Mouse (Mus musculus) gastrocnemius, postnatal 14 days (tissue): ENCODE data around the gene Sh2d3c. TPM values are rescaled to one million over a fixed set of nuclear protein-coding genes. Genes with fewer than 3 reads are reported as not detected.

ENCODE experiments used
- DNase-seq: peaks from one replicate; pipeline ENCODE4 v3.0.0; 2021; ENCODE audit warnings: mixed read lengths
- intact Hi-C: fragments of 180-260 bp; cut with DNase I; formaldehyde crosslinking; loops from one replicate; pipeline ENCODE4 v1.15.1; 2025; ENCODE audit warnings: low total_unique reads
- long read RNA-seq, 2 experiments: library from polyadenylated mRNA; stranded (forward); transcript quantifications; one replicate each; pipeline ENCODE4 v2.0.0; 2021
- total RNA-seq, 2 experiments: library from RNA; stranded (reverse); gene quantifications; 2 replicates each; pipeline ENCODE4 v1.2.3; 2021

The Sh2d3c gene
- 10 to 100 TPM; 10.2 to 16.1 TPM for total RNA-seq
- long read RNA-seq, experiment 1, transcript Sh2d3c-202 (11 exons, 3,107 nt), result major isoform, 30 of 46 reads
- long read RNA-seq, experiment 1, partial matches to known transcripts, result 9 of 46 reads
- long read RNA-seq, experiment 1, other reads (novel, unspliced or antisense), result 7 of 46 reads
- long read RNA-seq, experiment 2, transcript Sh2d3c-202 (11 exons, 3,107 nt), result major isoform, 25 of 39 reads
- long read RNA-seq, experiment 2, partial matches to known transcripts, result 5 of 39 reads
- long read RNA-seq, experiment 2, other reads (novel, unspliced or antisense), result 7 of 39 reads

DNA sequence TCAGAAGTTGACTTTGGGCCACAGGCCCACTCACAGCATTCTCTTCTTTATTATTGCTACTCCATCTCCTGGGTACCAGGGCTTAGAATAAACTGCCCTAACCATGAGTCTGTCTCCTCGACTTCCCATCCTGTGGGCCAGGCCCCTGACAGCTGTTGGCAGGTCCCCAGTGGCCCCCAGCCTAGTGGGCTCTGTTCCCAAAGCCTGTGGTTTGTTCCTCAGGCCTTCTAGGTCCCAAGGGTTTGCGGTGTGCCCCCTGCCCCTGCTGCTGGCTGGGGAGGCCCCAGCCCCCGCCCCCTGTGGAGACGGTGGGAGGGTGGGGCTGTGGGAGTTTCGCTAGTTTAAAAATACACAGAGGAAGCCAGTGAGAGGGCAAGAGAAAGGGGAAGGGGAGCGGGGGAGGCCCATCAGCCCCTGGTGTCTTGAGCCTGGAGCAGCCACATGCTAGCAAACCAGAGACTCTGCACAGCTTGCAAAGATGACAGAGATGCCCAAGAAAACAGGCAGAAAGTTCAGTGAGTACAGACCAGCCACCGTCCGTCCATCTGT lies at the start of gene Sh2d3c:
TSS of gene Sh2d3c (plus strand) at position 375 of the 549 bp plus-strand sequence.
- intact Hi-C loops, result no loop called here
- no peak for DNase-seq

DNA sequence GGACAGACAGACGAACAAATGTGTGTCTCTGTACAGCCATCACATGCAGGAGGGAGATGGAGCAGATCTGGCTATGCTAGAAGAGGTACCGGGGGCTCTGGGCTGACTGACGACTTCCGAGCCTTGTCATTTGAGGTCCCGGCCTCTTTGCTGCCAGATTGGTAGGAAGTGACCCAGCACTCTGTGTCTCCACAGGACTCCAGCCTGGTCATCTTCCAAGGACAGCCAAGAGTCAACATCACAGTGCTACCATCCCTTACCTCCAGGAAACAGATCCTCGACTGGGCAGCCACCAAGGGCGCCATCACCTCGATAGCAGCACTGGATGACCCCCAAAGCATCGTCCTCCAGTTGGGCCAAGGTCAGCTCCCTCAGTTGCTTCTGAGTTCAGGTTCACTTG lies 49.7 kb upstream of the Sh2d3c start:
- intact Hi-C loops, result no loop called here

DNA sequence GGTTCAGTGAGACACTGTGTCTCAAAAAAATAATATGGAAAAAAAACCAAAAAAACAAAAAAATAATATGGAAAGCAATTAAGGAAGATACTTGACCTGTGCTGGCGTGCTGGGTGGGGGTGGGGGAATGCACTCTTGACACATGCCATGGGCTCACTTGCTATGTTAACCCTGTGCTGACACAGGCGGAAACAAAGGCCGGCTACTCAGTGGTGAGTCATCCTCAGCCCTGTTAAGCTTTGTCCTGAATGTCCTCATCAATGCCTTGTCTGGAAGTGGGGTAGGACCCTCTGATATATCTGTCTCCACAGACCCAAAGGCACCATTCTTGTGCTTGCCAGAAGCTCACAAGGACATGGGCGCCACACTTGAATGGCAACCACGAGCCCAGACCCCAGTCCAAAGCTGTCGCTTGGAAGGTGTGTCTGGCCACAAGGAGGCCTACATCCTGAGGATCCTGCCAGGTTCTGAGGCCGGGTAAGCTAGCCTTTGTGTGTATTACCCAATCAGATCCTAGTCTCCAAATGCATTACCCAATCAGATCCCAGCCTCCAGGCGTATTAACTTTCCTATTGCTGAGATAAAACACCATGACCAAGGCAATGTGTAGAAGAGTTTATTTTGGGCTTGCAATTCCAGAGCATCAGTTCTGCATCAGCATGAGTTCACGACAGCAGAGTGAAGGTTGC lies 48.8 kb upstream of the Sh2d3c start:
- no peak for DNase-seq
- intact Hi-C loops, result no loop called here

More for the DNA sequence above, 49.7 kb upstream of the Sh2d3c start:
- DNase-seq, result no peak

GRCm38 (mm10) chr2:32673176-32673917 lies 47.5 kb upstream of the Sh2d3c start:
- intact Hi-C loops, result no loop called here
- DNase-seq, result no peak

DNA sequence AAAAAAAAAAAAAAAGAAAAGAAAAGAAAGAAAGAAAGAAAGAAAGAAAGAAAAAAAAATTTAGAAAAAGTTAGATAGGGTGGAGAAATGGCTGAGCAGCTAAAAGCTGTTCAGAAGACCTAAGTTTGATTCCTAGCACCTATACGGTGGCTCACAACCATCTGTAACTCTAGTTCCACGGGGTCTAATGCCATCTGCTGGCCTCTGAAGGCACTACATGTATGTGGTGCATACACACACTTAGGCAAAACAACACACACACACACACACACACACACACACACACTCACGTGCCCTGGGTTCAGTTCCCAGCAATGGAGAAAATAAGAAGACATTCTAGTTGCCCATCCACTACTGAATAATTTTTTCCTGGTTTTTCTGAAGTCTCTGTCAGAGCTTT lies 44.0 kb upstream of the Sh2d3c start:
- DNase-seq, result no peak
- intact Hi-C loops, result no loop called here

GRCm38 (mm10) chr2:32677683-32678082 lies 43.2 kb upstream of the Sh2d3c start:
- intact Hi-C loops, result no loop called here
- DNase-seq, result no peak

DNA sequence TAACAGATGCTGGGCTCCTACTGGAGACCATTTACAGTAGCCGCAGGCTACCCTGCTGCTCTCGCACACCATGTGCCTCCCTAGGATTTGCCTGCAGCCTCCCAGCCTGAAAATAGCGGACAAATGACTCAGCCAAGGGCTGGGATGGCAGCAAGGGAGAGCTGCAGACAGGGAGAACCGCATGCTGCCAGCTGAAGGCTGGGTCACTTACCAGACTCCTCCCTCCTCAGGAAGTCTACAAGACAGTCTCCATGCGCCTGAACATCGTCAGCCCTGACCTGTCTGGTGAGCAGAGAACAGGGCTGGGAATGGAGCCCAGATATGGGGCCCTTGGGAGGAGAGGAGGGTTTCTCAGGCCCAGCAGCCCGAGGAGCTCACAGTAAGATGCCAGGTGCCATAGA lies 40.8 kb upstream of the Sh2d3c start:
- intact Hi-C loops, result loop anchor here (5.0 kb wide), 1 partner anchor 38 kb away; no protein-coding TSS in a partner anchor
- DNase-seq, result peak; percentile 57

GRCm38 (mm10) chr2:32680961-32681650 lies 39.7 kb upstream of the Sh2d3c start:
- intact Hi-C loops, result loop anchor here (5.0 kb wide), 1 partner anchor 39 kb away; no protein-coding TSS in a partner anchor
- DNase-seq, result no peak

GRCm38 (mm10) chr2:32681754-32682153 lies 39.1 kb upstream of the Sh2d3c start:
- intact Hi-C loops, result loop anchor here (5.0 kb wide), 1 partner anchor 39 kb away; no protein-coding TSS in a partner anchor
- DNase-seq, result no peak

DNA sequence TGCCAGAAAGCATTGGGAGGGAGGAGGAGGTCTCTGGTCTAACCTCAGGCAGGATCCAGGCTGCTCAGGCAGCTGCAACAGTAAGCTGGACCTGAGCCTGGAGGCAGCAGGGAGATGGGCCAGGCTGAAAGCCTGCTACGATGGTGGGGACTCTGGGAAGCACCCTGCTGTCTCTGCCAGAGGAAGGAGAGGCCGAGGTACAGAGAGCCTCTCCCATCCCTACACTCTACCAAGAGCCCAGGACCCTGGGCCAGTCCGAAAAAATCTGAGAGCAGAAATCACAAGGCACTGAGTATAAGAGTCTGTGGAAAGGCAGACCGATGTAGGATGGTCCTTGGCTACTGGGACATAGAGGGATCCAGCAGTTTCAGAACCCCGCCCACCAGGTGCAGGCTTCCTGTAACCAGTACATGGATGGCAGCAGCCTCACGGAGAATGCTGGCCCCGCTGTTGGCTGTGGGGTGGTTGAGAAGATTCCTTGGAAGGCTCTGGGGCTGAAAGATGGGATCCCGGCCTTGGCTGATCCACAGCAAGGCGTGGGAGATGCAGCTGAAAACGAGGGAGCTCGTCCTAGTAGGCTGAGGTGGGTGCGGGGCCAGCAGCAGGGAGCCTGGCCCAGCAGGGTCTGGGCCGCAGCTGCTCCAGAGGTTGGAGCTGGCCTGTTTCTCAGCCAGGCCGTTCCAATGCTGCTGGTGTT lies 38.0 kb upstream of the Sh2d3c start:
- peak; percentile 61 for DNase-seq
- intact Hi-C loops, result loop anchor here (5.0 kb wide), 1 partner anchor 41 kb away; no protein-coding TSS in a partner anchor

DNA sequence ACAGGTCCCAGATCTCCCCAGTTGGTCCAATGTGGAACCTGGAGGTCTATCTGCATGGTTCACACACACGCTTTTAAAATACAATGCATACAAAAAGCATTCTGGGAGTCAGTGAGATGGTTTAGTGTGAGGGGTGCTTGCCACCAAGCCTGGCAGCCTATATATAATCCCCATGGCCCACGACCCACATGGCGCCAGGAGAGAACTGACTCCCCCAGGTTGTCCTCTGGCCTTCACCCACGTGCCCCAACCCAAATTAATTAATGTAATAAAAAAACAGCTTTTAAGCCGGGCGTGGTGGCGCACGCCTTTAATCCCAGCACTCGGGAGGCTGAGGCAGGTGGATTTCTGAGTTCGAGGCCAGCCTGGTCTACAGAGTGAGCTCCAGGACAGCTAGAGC lies 37.2 kb upstream of the Sh2d3c start:
- intact Hi-C loops, result loop anchor here (5.0 kb wide), 1 partner anchor 41 kb away; no protein-coding TSS in a partner anchor
- DNase-seq, result no peak

GRCm38 (mm10) chr2:32684681-32685428 lies 36.0 kb upstream of the Sh2d3c start:
- intact Hi-C loops, result loop anchor here (5.0 kb wide), 2 partner anchors 43 to 108 kb away; partner anchors contain the start of gene 9430097D07Rik
- no peak for DNase-seq

GRCm38 (mm10) chr2:32685807-32686206 lies 35.0 kb upstream of the Sh2d3c start:
- intact Hi-C loops, result loop anchor here (5.0 kb wide), 1 partner anchor 109 kb away; the partner anchor contains the start of gene 9430097D07Rik
- no peak for DNase-seq

- intact Hi-C loops, result loop anchor here (5.0 kb wide), 1 partner anchor 109 kb away; the partner anchor contains the start of gene 9430097D07Rik
- DNase-seq, result no peak
These were observed 34.2 kb upstream of the Sh2d3c start for GRCm38 (mm10) chr2:32686640-32687039.

DNA sequence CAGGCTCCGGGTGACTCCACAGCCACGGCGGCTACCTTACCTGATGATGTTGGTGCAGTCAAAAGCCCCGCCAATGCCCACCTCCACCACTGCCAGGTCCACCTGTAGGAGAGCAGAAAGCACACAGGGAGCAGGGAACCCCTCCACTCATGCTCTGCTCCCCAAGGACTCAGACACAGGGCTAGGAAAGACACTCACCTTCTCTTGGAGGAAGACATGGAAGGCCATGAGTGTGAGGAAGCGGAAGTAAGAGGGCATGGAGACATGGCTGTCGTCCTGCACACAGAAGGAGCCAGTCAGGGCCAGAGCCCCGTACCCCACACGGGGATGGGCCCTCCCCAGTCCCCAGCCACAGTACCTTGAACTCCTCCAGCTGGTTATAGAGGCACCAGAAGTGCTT lies 33.3 kb upstream of the Sh2d3c start:
- intact Hi-C loops, result loop anchor here (5.0 kb wide), 1 partner anchor 110 kb away; the partner anchor contains the start of gene 9430097D07Rik
- DNase-seq, result no peak

DNA sequence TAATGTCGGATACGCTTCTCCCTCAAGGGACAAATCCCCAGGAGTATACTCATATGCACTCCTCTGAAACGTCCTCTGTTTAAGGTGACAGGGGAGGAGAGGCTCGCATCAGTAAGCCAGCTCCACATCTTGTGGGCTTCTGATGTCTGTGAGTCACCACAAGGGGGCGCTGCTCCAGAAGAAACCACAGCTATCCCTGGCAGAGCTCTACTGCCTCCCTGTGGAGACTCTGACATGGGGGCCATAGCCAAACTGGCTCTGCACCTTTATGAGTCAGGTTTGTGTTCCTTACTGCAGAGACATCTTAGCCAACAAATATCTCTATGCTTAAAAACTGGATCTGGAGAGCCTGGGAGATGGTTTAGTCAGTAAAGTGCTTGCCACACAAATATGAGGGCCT lies 31.4 kb upstream of the Sh2d3c start:
- peak; percentile 91 for DNase-seq
- intact Hi-C loops, result loop anchor here (5.0 kb wide), 1 partner anchor 112 kb away; the partner anchor contains the start of gene 9430097D07Rik

DNA sequence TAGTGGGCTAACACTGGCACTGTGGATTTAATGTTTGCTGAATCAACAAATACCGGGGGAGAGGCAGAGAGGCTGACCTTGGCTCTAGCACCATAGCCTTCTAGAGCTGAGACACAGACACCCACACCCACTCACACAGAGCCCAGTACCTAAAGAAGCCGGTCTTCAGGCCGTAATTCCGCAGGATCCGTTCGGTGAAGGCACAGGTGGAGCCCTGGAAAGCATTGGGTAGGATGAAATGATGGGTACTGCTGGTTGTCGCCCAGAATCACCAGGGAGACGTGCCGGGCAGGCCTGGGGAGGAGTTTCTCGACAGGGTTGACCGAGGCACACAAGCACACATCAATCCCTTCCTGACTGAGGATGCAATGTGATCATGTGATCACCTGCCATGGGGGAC lies 29.8 kb upstream of the Sh2d3c start:
- no peak for DNase-seq
- intact Hi-C loops, result loop anchor here (2.0 kb wide), 1 partner anchor 60 kb away; no protein-coding TSS in a partner anchor
